Mouse (Mus musculus): ENCODE results near the gene Fdxr.
A peak's percentile ranks its signal among the peaks of the same experiment; 100 is the strongest.

Gene Fdxr

GRCm38 (mm10) chr11:115233526-115234290 lies 43.1 kb downstream of the Fdxr start:
- peak; percentile 87 for DNase-seq

- no peak for DNase-seq
Measured at GRCm38 (mm10) chr11:115232889-115233288, 44.0 kb downstream of the Fdxr start.

- peak; percentile 52 for DNase-seq
Measured at GRCm38 (mm10) chr11:115231924-115232323, 44.9 kb downstream of the Fdxr start.

GRCm38 (mm10) chr11:115231168-115231915 lies 45.5 kb downstream of the Fdxr start:
- DNase-seq, result no peak

GRCm38 (mm10) chr11:115229021-115229930 lies 47.6 kb downstream of the Fdxr start:
- peak; percentile 50 for DNase-seq

- no peak for DNase-seq
Measured at GRCm38 (mm10) chr11:115228430-115228829, 48.4 kb downstream of the Fdxr start.

GRCm38 (mm10) chr11:115227640-115228039 lies 49.2 kb downstream of the Fdxr start:
- no peak for DNase-seq

- DNase-seq, result peak; percentile 49
Measured at GRCm38 (mm10) chr11:115226811-115227491, 49.9 kb downstream of the Fdxr start.

GRCm38 (mm10) chr11:115225301-115225700 lies 51.5 kb downstream of the Fdxr start:
- DNase-seq, result no peak

- DNase-seq, result peak; percentile 78
Measured at GRCm38 (mm10) chr11:115224889-115225288, 52.0 kb downstream of the Fdxr start.

GRCm38 (mm10) chr11:115223877-115224276 lies 53.0 kb downstream of the Fdxr start:
- no peak for DNase-seq

GRCm38 (mm10) chr11:115223451-115223850 lies 53.4 kb downstream of the Fdxr start:
- DNase-seq, result no peak

- no peak for DNase-seq
Measured at GRCm38 (mm10) chr11:115222570-115222969, 54.3 kb downstream of the Fdxr start.

- DNase-seq, result peak; percentile 76
Measured at GRCm38 (mm10) chr11:115222077-115222476, 54.8 kb downstream of the Fdxr start.

GRCm38 (mm10) chr11:115219685-115220084 lies 57.2 kb downstream of the Fdxr start:
- no peak for DNase-seq

GRCm38 (mm10) chr11:115219263-115219662 lies 57.6 kb downstream of the Fdxr start:
- DNase-seq, result no peak
